Mouse (Mus musculus): Measurements from ENCODE around the gene Ankrd55.

The Ankrd55 gene

DNA sequence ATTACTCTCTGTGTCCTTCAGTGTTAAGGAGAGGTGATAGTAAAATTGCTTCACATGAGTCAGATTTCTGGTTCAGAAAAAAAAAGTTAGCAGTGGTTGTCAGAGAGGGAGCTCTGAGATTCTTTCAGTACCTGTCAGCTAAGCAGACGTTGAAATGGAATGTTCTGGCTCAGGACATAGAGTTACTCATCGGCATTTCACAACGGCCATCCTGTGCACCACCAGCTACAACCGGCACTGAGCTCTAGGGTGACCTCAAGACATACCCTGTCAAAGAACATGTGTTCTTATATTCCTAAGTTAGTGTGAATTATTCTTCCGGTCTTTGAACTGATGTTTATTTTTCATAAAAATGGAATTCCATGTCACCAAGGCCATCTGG lies 55.4 kb downstream of the Ankrd55 start:
- no peak for DNase-seq (ENCODE audit: low spot score in 2 of 2)

DNA sequence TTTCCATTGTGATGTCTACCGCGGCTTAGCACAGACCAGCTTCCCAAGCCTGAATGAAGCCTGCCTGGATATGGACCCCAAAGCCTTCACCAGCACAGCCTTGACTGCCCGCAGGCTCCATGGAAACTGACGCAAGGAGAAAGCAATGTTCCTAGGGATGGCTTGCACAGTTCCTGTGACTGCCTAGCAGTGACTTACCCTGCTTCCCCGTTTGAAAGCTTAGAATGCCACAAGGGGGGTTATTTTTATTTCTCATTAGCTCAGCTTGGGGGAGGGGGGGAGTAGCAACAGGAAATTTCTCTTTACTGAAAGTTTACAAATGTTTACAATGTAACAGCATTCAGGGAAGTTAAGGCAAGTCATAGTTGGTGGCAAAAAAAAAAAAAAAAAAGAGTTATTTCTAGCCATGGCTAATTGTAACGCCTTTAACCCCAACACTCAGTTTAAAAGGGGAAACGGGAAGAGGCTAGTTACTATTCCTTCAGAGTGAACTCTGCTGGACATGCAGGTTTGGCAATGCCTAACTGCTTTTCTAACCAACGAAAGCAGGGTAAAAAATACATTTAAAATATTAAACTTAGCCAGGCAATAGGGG lies 56.1 kb downstream of the Ankrd55 start:
- DNase-seq (ENCODE audit: low spot score in 2 of 2): no peak

DNA sequence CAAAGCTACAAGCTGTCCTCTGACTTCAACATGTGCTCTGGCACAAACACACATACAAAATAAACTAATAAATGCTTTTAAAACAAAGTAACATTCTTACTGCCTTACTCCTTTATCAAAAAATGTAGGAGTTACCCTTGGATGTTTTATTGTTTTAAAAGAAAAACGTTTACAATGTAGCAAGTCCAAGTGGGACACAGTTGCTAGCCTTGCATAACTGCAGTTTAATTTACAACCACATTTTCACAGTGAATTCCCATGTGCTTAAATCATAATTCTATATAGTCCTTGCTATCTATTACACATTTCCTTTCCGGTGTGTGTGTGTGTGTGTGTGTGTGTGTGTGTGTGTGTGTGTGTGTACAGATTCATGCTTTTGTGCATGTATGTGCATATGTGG lies 57.3 kb downstream of the Ankrd55 start:
- no peak for DNase-seq (ENCODE audit: low spot score in 2 of 2)

- no peak for DNase-seq (ENCODE audit: low spot score in 2 of 2)
Measured at GRCm38 (mm10) chr13:112346031-112346430, 57.8 kb downstream of the Ankrd55 start.

- no peak for DNase-seq (ENCODE audit: low spot score in 2 of 2)
Measured at GRCm38 (mm10) chr13:112346659-112347142, 58.5 kb downstream of the Ankrd55 start.

DNA sequence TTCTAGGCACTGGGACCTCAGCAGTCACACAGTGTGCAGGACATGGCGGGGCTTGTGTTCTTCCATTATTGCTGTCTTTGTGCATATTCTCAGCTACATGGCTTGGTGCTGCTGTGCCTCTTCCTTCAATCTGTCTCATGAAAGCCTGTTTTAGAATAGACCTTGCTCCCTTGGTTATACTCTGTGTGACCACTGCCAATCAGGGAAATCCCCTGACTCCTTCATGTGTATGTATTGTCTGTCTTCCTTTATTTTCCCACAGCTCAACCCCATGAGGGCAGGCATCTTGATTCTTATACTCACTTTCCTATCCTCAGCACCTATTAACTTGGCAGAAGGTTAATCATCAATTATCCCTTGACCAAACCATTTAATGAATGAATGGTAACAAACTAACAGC lies 60.0 kb downstream of the Ankrd55 start:
- DNase-seq (ENCODE audit: low spot score in 2 of 2): no peak

GRCm38 (mm10) chr13:112348896-112349484 lies 60.7 kb downstream of the Ankrd55 start:
- no peak for DNase-seq (ENCODE audit: low spot score in 2 of 2)

DNA sequence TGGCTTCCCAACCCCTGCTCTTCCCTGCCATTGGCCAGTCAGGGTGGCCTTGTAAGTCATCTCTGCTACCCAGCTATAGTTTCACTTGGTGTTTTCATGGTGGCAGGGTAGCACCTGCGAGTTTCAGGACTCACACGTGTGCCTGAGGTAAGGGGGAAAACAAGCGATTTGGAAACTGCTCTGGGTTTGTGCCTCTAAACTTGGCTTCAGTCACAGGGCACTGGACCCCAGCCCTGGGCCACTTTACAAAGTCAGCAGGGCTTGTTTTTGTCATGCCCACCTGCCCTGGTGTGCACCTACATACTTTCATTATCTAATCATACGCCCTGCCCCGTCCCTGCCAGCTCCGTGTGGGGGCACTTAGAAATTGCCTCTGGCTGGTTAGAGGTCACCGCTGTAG lies 61.2 kb downstream of the Ankrd55 start:
- no peak for DNase-seq (ENCODE audit: low spot score in 2 of 2)

DNA sequence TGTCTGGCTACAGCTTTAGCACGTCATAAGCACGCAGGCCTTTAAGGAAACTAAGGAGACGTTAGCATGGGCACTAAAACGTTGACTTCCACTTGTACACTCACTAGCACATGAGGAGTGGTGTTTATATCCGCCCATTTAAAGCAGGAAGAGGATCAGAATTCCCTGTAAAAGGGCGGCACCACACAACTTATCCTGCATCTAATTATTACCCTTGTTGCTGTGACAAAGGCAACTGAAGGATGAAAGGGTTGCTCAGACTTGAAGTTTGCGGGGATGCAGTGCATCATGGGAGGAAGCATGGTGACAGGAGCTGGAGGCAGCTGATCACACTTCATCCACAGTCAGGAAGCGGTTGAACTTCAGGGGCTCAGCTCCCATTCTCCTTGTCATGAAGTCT lies 63.7 kb downstream of the Ankrd55 start:
- no peak for DNase-seq (ENCODE audit: low spot score in 2 of 2)

DNA sequence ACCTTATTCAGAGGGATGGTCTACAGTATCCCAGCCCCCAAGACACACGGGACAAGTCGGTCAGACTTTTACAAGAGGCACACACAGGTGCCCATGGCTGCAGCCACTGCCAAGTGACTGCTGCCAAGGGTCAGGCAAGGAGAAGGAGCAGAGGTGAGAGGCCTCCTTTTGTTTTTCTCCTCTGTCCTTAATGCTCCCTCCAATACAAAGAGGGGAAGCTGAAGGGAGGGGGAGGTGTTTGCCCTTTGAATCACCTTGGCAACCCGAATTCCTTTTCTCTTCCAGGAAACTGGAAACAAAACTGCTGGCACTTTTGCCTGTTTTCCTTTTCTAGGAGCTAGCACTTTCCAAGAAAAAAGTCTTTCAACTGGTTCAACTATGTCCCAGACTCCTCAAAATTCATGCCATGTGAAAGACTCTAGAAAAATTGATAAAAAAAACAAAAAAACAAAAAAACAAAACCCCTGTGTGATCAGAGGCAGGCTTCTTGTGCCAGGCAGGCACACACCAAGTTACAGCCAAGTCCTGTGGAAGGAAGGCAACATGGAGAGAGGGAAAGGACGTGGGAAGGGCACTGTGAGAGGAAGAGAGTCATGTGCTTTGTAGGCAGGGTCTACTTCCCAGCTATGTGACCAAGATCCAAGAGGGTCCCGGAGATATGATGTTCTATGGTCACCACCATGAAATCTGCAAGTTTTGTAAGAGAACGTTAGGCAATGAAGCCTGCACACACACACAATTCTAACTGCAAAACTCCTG lies 66.0 kb downstream of the Ankrd55 start:
- DNase-seq (ENCODE audit: low spot score in 2 of 2): no peak

DNA sequence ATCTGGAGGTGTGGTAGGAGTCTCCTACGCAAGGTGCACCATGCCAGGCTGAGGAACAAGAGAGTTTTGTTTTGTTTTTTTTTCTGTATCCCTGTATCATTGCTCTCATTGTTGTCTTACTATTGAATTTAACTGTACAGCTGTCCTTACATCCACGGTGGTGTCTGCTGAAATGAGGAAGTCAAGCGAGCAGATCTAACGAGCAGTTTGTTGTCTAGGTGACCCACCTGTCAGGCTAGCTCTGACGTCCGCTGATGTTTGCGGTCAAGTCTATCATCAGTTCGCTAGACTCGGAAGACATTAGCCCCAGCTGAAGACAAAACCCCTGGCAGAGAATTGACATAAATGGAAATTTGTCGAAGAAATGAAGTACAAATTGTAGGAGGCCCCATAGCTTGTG lies 66.7 kb downstream of the Ankrd55 start:
- no peak for DNase-seq (ENCODE audit: low spot score in 2 of 2)

DNA sequence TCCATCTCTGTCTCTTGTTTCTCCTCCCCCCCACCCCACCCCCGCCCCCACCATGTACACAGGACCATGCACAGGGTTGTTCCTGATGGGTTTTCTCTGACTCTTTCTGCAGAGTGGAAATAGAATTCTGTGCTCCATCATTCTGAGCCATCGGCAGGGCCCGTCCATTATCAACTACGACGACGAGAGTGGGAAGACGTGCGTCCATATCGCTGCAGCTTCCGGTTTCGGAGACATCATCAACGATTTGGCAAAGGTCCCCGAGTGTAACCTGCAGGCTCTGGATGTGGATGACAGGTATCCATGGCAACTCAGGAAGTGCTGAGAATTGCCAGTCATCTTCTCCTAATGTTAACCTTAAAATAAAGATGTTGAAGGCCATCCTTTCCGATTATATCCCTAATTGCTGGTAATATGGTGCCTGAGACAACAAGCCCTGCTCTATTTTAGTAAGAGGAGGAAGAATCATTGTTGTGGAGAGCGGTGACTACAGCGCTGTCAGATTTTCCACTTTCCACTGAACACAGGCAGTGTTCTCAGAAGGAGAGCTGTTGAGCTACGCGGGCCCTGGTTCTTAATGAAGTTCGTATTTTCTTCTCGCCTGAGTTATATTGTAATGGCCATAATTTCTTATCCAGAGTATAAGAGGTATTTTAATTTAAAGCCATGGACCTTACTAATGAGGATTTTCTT lies 67.7 kb downstream of the Ankrd55 start:
- DNase-seq (ENCODE audit: low spot score in 2 of 2): no peak

GRCm38 (mm10) chr13:112361575-112361974 lies 73.3 kb downstream of the Ankrd55 start:
- no peak for DNase-seq (ENCODE audit: low spot score in 2 of 2)

GRCm38 (mm10) chr13:112363218-112363617 lies 75.0 kb downstream of the Ankrd55 start:
- no peak for DNase-seq (ENCODE audit: low spot score in 2 of 2)

DNA sequence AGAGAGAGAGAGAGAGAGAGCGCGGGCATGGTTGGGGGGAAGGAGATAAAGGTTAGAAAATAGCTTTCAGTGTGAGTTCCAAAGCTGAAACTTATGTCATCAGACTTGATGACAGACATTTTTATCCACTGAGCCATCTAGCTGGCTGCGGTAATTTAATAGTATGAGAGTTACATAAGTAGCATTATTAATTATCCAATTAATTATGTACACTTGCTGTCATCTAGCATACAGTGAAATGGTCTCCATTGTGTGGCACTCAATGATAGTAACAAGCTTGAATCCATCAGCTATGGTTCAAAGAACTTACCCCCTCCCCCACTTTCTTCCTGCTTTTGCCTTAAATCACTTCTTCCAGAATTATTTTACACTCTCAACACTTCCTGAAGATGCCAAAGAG lies 75.5 kb downstream of the Ankrd55 start:
- DNase-seq (ENCODE audit: low spot score in 2 of 2): no peak

DNA sequence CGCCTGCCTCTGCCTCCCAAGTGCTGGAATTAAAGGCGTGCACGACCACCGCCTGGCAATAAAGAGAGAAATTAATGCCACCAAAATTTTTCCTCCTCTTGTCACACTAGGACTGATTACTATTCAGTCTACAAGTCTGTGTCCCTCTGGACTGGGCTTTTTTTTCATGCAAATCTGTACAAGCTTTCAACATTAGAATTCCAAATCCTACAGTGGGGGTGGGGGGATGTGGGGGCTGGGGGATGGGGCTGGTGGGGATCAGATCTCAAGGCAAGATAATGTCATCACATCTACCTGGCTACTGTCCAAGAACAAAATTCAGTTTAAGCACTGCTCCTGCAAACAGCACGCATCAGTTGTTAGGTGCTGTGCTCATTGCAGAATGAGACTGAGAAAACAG lies 76.4 kb downstream of the Ankrd55 start:
- DNase-seq (ENCODE audit: low spot score in 2 of 2): no peak

GRCm38 (mm10) chr13:112365303-112365702 lies 77.1 kb downstream of the Ankrd55 start:
- no peak for DNase-seq (ENCODE audit: low spot score in 2 of 2)

DNA sequence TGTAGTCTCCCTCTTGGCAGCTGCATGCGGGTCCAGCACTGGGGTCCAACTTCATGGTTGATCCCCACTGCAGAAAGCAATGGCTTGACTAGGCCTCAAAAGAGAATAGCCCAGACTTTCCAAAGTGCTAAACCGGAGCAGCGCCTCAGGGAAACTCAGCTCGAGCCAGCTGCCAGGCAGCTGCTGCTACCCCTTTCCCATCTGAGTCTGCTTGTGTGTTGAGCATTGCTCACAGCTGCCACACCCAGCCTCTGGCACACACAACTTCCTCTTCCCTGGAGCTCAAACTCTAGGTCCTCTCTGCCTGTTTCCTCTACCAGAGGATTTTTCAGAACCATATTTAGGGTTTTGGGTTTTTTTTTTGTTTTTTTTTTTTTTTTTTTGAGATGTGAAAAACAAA lies 77.5 kb downstream of the Ankrd55 start:
- DNase-seq (ENCODE audit: low spot score in 2 of 2): no peak

- DNase-seq (ENCODE audit: low spot score in 2 of 2): no peak
Measured at GRCm38 (mm10) chr13:112366321-112367029, 78.2 kb downstream of the Ankrd55 start.

- DNase-seq (ENCODE audit: low spot score in 2 of 2): no peak
Measured at GRCm38 (mm10) chr13:112371729-112372128, 83.5 kb downstream of the Ankrd55 start.

DNA sequence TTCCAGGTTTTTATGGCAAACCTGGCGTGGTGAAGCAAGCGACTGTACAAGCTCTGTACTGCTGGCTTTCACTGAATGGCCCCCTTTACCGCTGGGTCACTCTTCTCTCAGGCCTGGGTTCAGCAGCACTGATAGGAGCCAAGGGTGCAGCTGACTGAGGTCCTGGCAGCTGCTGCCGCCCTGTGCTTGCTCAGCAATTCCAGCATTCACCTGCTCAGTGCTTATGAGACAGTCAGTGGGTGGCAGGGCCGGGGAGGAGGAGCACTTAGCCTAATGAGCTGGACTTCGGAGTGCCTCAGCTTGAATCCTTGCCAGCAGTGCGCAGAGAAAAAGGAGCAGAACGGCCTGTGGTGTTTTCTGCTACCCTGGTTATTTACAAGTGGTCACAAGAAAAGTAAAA lies 87.5 kb downstream of the Ankrd55 start:
- DNase-seq (ENCODE audit: low spot score in 2 of 2): no peak

DNA sequence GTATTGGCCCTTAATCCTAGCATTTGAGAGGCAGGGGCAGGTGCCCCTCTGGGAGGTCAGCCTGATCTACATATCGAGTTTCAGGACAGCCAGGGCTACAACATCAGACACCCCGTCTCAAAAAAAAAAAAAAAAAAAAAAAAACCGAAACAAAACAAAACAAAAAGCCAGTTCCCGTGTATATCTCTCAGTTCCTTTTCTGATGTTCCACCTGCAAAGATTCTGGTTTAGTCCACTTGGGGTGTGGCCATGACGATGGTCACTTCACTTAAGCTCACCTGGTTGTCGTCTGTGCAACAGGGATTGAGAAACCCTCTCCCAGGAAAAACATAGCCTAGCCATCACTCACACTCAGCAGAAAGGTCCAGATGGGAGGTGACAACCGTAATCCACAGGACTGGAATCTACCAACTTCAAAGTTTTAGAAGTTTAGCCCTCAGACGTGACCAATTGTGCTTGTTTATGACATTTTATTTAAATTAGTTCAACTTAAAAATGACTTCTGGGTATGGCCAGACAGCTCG lies 90.6 kb downstream of the Ankrd55 start:
- no peak for DNase-seq (ENCODE audit: low spot score in 2 of 2)
